Mouse (Mus musculus) stomach, postnatal 0 days (tissue): ENCODE data around the gene Fignl2. TPM values are rescaled to one million over a fixed set of nuclear protein-coding genes. Genes with fewer than 3 reads are reported as not detected.

Experiments used
- ATAC-seq: fragments of 200-750 bp; cut with Nextera tagmentation; 2 replicates; pipeline ENCODE4 v1.8.0; 2017; ENCODE audit not compliant: low FRiP score, low TSS enrichment
- DNase-seq: peaks from one replicate; pipeline ENCODE4 v3.0.0-alpha.2; 2016; ENCODE audit warnings: low spot score
- H3K27ac ChIP-seq: fragments of 300-500 bp; sonication (generic); replicated peaks from 2 replicates; pipeline ENCODE4 v1.5.1; 2014; ENCODE audit warnings: mild to moderate bottlenecking, control low read depth
- H3K27me3 ChIP-seq: fragments of 300-500 bp; sonication (generic); 2 replicates; pipeline ENCODE4 v1.6.1; 2014; ENCODE audit warnings: low read length; ENCODE audit not compliant: control insufficient read depth, insufficient read depth
- H3K36me3 ChIP-seq: fragments of 300-500 bp; sonication (generic); 2 replicates; pipeline ENCODE4 v1.6.1; 2014; ENCODE audit warnings: low read length, mixed read lengths; ENCODE audit not compliant: control insufficient read depth, insufficient read depth
- H3K4me1 ChIP-seq: fragments of 300-500 bp; sonication (generic); replicated peaks from 2 replicates; pipeline ENCODE4 v1.6.1; 2014; ENCODE audit warnings: antibody characterized with exemption; ENCODE audit not compliant: control insufficient read depth, insufficient read depth
- H3K4me2 ChIP-seq: fragments of 300-500 bp; sonication (generic); replicated peaks from 2 replicates; pipeline ENCODE4 v1.6.1; 2014; ENCODE audit warnings: low read depth, mild to moderate bottlenecking, control low read depth, moderate library complexity
- H3K4me3 ChIP-seq: fragments of 300-500 bp; sonication (generic); 2 replicates; pipeline ENCODE4 v1.5.1; 2014; ENCODE audit warnings: low read depth, low read length, control low read depth
- H3K9ac ChIP-seq: fragments of 300-500 bp; sonication (generic); 2 replicates; pipeline ENCODE4 v1.6.1; 2014; ENCODE audit warnings: mild to moderate bottlenecking, low read length, control low read depth, mixed read lengths
- H3K9me3 ChIP-seq: fragments of 300-500 bp; sonication (generic); 2 replicates; pipeline ENCODE4 v1.6.1; 2016; ENCODE audit warnings: low read length; ENCODE audit not compliant: control insufficient read depth
- CTCF ChIP-seq: IDR thresholded peaks from 2 replicates; pipeline ENCODE4 v1.5.1; 2016; ENCODE audit warnings: antibody characterized with exemption, low read depth, mild to moderate bottlenecking, moderate library complexity
- EP300 ChIP-seq: optimal IDR thresholded peaks from 2 replicates; pipeline ENCODE3; 2016; ENCODE audit warnings: antibody characterized with exemption
- WGBS: fragments of 180-500 bp; shearing (Covaris S2); extraction: QIAGEN DNeasy Blood & Tissue Kit; methylation state at CpG from one replicate; pipeline ENCODE4 v1.1.7; 2014; 5-methylcytosine and 5-hydroxymethylcytosine counted together
- polyA plus RNA-seq: library from polyadenylated mRNA; unstranded; fragments of >200 nt; fragmentation: Nextera tagmentation; extraction: Ambion mirVana; gene quantifications from 2 replicates; pipeline ENCODE4 v1.2.1, GENCODE M21; 2015

The Fignl2 gene
- polyA plus RNA-seq, 1 experiment from 2014 or later: 0.19 TPM

DNA sequence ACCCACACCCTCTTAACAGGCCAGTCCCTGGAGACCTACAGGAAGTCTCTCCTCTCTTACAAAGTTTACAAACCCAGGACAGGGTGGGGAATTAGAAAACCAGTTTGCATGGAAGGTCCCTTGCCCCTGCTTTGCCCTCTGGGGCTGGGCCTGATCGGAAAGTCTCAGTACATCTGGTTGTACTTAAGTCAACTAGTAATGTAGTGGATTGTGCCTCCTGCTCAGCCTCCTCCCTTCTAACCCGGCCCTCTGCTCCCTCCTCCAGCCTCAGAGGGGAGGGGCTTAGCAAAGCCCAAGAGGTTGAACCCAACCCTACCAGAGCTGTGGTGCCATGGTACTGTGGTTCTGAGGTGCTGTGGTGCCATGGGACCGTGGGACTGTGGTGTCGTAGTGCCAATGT is 3.9 kb upstream of the Fignl2 start:
- Histone ChIP-seq H3K4me1 (no peaks in the 10 kb centered on the region), H3K4me3 (no peak overlapping the region), H3K9ac (no peak overlapping the region), H3K27ac (no peak overlapping the region), H3K36me3 (no peaks in the 10 kb centered on the region), H3K27me3 (no peaks in the 10 kb centered on the region), H3K9me3 (no peaks in the 10 kb centered on the region), H3K4me2 (no peak overlapping the region)
- DNase-seq (no peak), ATAC-seq (no peak)
- TF ChIP-seq CTCF: no peak
- no peak for TF ChIP-seq EP300
- 48% methylated on average over 4 of the region's 4 CpGs for WGBS

DNA sequence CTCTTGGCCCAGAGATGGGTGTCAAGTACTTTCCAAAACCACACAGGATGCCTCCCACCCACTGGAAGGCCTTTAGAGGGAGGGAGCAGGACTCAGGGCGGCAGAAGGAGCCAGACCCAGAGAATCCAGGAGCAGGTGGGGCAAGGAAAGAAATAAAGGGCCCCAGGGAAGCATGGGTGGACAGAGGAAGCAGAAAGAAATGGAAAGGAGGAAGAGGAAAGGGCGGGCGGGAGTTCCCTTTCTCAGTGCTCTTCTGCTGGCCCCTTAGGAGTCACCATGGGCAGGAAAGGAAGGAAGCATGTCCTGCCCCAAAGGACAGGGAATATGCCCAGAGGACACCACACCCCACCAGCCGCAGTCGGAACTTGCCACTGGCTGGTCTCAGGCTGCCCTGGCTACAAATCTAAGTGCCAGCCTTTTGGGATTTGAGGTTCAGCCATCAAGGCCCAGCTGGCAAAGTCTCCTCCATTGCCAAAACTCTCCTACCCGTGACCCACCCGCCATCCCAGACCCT is 2.7 kb upstream of the Fignl2 start:
- Histone ChIP-seq H3K4me2 (no peak overlapping the region), H3K36me3 (no peaks in the 10 kb centered on the region), H3K9me3 (no peaks in the 10 kb centered on the region), H3K4me3 (no peak overlapping the region), H3K4me1 (no peaks in the 10 kb centered on the region), H3K27ac (no peak overlapping the region), H3K9ac (no peak overlapping the region), H3K27me3 (no peaks in the 10 kb centered on the region)
- 82% methylated on average over 7 of the region's 7 CpGs for WGBS
- no peak for DNase-seq
- TF ChIP-seq CTCF (no peak), EP300 (no peak)
- no peak for ATAC-seq

DNA sequence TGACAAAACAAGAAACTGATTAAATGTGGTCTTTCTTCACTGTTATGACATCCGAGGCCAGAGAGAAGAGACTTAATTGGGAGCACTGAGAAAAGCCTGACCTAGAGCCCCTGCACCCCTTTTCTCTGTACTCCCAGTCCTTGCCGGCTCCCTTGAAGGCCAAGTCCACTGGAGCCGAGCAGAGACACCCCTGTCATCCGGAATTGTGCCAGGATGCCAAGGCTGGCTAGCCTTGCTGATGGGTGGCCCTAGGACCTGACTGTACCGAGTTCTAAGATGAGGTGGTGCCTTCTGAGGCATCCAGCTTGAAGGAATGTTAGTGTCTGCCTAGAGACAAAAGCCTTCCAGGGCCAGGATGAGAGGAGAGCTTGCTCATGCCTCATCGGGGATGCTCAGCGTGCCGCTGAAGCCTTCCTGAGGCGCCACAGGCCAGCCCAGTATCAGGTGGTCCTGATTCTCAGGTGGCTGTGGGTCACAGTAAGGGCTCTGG is 1.7 kb upstream of the Fignl2 start:
- Histone ChIP-seq H3K9me3 (no peaks in the 10 kb centered on the region), H3K4me1 (0 out of 2 replicates have a peak, but pooled peaks cover 2% of the 10 kb centered on the region)
- 84% methylated on average over 9 of the region's 9 CpGs for WGBS

DNA sequence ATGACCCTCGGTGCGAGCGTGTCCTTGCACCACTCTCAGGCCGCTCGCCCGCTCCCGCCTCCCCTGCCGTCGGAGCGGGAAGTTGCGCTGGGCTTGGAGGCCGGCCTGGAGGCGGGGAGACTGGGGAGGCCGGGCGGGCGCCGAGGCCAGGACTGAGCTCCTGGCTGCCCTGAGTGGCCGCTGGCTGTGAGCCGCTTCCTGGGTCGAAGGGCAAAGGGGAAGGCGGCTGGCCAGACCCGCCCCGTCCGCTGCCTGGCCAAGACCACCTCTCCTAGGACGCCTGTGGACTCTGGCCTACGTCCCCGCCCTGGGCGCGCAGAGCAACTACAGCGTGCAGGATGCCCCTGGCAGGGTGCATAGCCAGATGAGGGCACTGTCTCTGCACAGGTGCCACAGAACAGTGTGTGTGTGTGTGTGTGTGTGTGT is 377 bp upstream of the Fignl2 start:
- no peaks in the 10 kb centered on the region for H3K36me3 ChIP-seq
- H3K9ac ChIP-seq: peak overlapping the region; percentile 72
- no peaks in the 10 kb centered on the region for H3K9me3 ChIP-seq
- 0 out of 2 replicates have a peak, but pooled peaks cover 2% of the 10 kb centered on the region for H3K4me1 ChIP-seq
- peak; percentile 63 for TF ChIP-seq CTCF
- no peak for TF ChIP-seq EP300
- peak overlapping the region; percentile 88 for H3K4me2 ChIP-seq
- no peaks in the 10 kb centered on the region for H3K27me3 ChIP-seq
- DNase-seq (peak; percentile 82), ATAC-seq (peak; percentile 84)
- H3K27ac ChIP-seq: peak overlapping the region; percentile 90
- H3K4me3 ChIP-seq: peak overlapping the region; percentile 78
- 2% methylated on average over 29 of the region's 30 CpGs for WGBS

More for the DNA sequence above, 1.7 kb upstream of the Fignl2 start:
- Histone ChIP-seq H3K36me3 (no peaks in the 10 kb centered on the region), H3K27ac (no peak overlapping the region), H3K9ac (no peak overlapping the region), H3K4me3 (no peak overlapping the region), H3K4me2 (no peak overlapping the region), H3K27me3 (no peaks in the 10 kb centered on the region)
- ATAC-seq (no peak), DNase-seq (no peak)
- TF ChIP-seq CTCF: no peak
- no peak for TF ChIP-seq EP300

DNA sequence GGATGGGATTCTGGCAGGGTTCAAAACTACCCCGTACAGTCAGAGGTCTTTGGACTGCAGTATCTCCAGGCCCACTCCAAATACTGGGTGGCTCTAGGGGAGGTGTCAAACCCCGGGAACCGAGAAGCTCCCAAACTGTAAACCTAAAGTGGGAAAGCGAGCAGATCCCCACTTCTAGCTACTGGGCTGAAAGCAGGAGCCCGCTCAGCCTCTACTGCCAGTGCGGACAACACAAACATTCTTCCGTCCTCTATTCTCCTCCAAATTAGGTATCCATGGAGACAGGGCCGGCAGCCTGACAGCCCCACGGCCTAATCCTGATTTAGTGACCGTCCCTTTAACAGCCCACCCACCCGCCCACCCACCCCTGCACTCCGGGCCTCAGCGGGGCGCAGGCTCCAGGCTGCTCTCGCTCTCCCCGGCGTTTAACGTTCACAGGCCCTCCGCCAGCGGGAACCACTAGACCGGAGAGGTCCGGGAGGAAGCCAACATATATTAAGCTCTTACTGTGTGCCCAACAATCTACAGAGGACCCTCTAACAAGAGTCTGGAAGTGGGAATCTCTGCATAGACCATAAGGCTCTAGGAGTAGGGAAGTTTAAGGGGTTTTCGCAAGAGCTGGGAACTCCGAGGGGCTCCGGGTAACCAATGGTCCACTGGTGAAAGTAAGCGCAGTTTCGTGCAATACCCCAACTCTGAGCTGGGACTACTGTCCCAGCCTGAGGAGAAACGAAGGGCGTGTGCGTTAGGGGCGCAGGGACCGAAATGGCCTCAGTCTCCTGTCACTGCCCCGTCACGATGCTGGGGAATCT is 1.2 kb downstream of the Fignl2 start:
- Histone ChIP-seq H3K27me3 (no peaks in the 10 kb centered on the region), H3K9ac (peak overlapping the region; percentile 72), H3K4me2 (peak overlapping the region; percentile 88), H3K4me1 (0 out of 2 replicates have a peak, but pooled peaks cover 2% of the 10 kb centered on the region), H3K4me3 (peak overlapping the region; percentile 78), H3K36me3 (no peaks in the 10 kb centered on the region), H3K9me3 (no peaks in the 10 kb centered on the region), H3K27ac (peak overlapping the region; percentile 90)
- 13% methylated on average over 34 of the region's 34 CpGs for WGBS
- ATAC-seq: no peak
- TF ChIP-seq CTCF (no peak), EP300 (no peak)
- DNase-seq: no peak
